Mouse (Mus musculus) kidney, postnatal 4 days (tissue): Measurements from ENCODE around the gene Fbxw4.

ENCODE experiments used
- DNase-seq, 2 experiments: peaks; one replicate each; pipeline ENCODE4 v3.0.0; 2021; ENCODE audit warnings: mixed read lengths in 2 of 2

Gene Fbxw4

DNA sequence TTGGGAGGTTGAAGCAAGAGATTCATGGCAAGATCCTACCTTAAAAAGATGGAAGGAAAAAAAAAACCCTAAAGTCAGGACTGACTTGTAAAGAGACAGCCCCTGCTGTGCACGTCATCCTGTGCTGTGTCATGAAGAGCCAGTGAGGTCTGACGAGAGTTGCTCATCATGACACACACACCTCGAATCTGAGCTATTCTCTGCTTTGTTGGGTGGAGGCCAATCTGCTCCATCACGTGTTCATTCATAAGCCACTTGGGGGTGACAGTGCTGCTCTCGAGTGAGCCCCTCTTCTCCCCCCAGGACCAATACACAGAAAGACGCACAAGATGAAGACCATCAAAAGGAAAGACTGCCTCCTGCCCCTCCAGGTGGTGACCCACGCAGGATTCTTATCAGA is 126.5 kb downstream of the Fbxw4 start:
- DNase-seq: no peak

DNA sequence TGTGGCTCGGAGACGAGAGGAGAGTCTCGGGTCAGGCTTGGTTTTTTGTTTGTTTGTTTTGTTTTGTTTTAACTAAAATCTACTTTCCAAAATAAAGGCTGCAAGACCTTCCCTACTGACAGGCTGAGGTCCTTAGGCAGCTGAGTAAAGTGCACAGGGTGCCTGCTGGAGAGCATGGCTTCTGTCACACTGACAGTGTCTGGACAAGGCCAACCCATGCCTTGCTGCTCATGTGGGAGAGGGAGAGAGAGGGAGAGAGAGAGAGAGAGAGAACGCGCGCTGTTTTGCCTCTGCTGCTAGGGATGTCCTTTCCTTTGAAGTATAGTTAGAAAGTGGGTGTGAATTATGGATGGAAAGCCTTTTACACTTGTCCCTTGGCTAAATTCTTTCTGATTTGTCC is 128.6 kb downstream of the Fbxw4 start:
- DNase-seq: peak in 1 of 2 experiments; percentile 53

DNA sequence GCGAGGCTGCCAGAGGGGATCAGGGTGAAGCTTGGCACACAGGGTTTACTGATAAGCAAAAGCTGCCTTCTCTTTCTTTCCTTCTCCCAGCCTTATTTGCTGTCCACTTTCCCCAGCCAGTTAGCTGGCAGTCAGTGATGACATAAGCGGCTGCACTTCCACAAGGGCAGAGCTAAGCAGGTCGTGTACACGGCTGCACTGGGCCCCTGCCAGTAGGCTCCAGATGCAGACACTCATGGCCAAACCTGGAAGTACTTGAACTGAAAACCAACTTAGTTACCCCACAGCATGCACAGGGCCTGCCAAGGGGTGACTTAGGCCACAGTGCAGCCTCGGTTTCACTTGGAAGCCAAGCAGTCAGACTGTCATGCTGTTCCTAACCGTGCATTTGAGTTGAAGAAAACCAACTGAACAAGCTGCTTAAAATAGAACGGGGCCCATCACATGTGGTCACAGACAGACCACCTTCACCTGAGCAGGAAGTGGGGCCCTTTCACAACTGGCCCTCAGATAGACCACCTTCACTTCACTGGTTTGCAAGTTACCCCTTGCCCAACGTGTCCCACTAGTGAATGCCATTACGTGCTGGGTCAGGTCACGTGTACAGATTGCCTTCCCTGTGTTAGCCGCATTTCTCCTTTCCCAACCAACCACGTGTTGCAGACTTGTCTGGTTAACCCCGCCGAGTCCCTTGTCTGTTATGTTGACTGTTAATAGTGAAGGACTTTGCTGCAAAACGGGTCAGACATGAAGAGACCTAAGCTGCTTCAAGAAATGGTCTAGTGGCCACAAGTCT is 129.7 kb downstream of the Fbxw4 start:
- peak in 1 of 2 experiments; percentile 14 for DNase-seq

DNA sequence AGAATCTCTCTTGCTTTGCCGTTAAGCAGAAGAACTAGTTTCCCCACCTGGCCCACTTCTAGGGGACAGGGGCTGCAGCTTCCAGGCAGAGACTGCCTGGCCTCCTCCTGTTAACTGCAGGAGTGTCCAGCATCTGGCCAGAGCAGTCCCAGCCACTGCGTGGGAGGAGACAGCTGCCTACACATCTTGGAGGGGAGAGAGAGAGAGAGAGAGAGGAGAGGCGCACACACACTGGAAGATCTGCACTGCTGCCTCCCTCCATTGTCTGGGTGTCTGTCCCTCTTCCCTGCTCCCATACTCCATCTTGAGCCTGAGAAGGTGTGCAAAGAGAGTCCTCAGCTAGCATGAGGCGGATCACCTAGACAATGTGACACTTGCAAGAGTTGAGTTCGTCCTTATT is 130.8 kb downstream of the Fbxw4 start:
- DNase-seq: peak; percentile 67 to 71
